Mouse (Mus musculus): ENCODE results near the gene Hps4. TPM values are rescaled to one million over a fixed set of nuclear protein-coding genes. Genes with fewer than 3 reads are reported as not detected.
"Not testable (repeated sequence)": the region's sequence is repeated elsewhere in the genome, so short reads cannot be mapped to it uniquely, and the experiment has no call there.

The Hps4 gene
- polyA plus RNA-seq, 1 experiment from 2014 or later = 31.1 TPM

DNA sequence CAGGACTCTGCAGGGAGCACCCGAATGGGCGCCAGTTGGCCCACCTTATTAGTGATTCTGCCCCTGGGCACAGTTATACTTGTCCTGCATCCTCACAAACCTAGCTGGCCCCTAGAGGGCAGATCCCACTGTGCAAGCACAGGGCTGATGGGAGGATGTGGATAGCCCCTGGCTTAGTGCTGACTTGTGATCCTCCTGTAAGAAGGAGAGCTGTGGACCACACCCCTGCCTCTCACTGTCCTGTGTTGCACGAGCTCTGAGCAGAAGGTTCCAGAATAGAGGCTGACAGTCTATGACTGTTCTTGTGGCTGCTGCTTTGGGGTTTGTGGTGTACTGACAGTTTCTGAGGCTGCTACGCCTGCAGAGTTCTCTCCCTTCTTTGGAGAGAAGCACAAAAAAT, 41.2 kb upstream of the Hps4 start:
- ATAC-seq (ENCODE audit: borderline replicate concordance, extremely low read depth, low FRiP score, low TSS enrichment) = no peak
- Histone ChIP-seq H3K9ac (no peak overlapping the region), H3K4me3 (no peak overlapping the region), H3K9me3 (no peaks in the 10 kb centered on the region), H3K27me3 (no peaks in the 10 kb centered on the region), H3K4me2 (no peak overlapping the region), H3K27ac (peak overlapping the region; percentile 12; the same call in 1 of the 2 replicates), H3K4me1 (peaks cover 29% of the 10 kb centered on the region), H3K36me3 (no peaks in the 10 kb centered on the region)
- 77% methylated on average over 4 of the region's 4 CpGs for WGBS

DNA sequence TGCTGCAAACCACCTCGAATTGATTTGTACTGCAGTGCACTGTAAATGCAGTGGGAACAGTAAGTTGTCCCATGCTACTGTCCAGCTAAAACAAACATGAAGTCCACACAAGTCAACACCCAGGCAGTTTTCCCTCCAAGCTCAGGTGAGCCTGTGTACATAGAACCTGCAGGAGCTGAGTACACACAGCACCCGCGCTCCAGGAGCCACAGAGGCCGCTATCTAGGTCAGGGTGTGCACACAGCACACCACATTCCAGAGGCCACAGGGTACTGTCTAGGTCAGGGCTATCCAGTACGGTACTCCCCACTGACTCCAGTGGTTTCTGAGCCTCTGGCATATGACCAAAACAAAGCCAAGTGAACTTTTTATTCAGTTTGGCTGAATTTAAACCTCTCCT, 40.6 kb upstream of the Hps4 start:
- Histone ChIP-seq H3K4me2 (no peak overlapping the region), H3K9me3 (no peaks in the 10 kb centered on the region), H3K27ac (peak overlapping the region; percentile 12; the same call in 1 of the 2 replicates), H3K4me3 (no peak overlapping the region), H3K36me3 (no peaks in the 10 kb centered on the region; the same call in 1 of the 2 replicates), H3K9ac (no peak overlapping the region), H3K27me3 (no peaks in the 10 kb centered on the region), H3K4me1 (peaks cover 24% of the 10 kb centered on the region; the same call in 1 of the 2 replicates)
- no peak for ATAC-seq (ENCODE audit: borderline replicate concordance, extremely low read depth, low FRiP score, low TSS enrichment)
- 60% methylated on average over 5 of the region's 5 CpGs for WGBS

DNA sequence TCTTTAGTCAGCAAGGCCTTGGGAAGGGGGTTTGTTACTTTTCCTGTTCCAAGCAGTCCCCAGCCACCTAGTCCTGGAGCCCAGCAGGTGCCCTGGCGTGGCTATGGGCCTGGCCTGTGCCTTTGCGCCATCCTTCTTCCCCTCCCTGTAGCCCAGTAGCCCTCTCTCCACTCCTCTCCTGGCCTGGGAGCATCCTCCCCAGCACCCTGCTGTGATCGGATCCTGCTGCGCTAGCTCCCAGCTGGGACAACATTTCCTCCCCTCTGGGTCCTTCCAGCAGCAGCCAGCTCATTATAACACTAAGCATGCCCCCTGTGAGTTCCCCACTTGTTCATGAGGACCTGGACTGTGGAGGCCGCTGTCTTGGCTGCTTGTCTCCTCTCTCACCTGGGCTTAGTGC, 37.0 kb upstream of the Hps4 start:
- H3K4me3 ChIP-seq = no peak overlapping the region
- H3K9me3 ChIP-seq = no peaks in the 10 kb centered on the region
- 70% methylated on average over 5 of the region's 5 CpGs for WGBS
- H3K9ac ChIP-seq = no peak overlapping the region
- 0 out of 2 replicates have a peak, but pooled peaks cover 12% of the 10 kb centered on the region for H3K4me1 ChIP-seq
- no peak overlapping the region for H3K4me2 ChIP-seq
- no peaks in the 10 kb centered on the region for H3K27me3 ChIP-seq
- peaks cover 28% of the 10 kb centered on the region for H3K36me3 ChIP-seq
- no peak overlapping the region for H3K27ac ChIP-seq
- no peak for ATAC-seq (ENCODE audit: borderline replicate concordance, extremely low read depth, low FRiP score, low TSS enrichment)

DNA sequence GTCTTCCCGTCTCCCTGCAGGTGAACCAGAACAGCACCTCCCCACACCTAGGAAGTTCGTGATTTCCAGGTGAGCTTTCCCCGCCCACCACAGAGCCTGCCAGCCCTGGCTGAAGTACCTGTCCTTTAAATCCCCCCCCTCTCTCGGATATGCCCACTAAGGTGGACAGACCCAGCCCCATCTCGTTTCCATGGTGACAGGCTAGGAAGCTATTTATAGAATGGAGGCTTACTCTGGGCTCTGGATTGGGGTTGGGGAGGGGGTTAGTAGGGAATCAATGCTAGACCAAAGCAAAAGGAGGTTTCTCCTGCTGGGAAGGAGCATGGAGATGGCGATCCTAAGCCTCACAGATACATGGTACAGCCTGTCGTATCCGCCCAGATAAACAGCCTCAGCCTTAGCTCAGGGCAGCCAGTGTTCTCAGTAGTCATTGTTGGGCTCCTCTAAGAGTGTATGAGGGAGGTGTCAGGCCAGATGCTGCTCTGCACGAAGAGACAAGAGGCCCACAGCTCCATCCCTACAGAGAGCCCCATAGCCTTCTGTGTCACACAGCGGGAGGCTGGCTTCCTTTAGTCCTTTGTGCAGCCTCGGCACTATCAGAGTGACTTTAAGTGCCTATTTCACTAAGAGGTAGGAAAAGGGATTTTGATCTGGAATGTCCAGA, 29.5 kb upstream of the Hps4 start:
- Histone ChIP-seq H3K4me3 (no peak overlapping the region), H3K4me2 (no peak overlapping the region), H3K4me1 (no peaks in the 10 kb centered on the region), H3K36me3 (peaks cover 38% of the 10 kb centered on the region), H3K27ac (no peak overlapping the region), H3K9me3 (no peaks in the 10 kb centered on the region), H3K27me3 (no peaks in the 10 kb centered on the region), H3K9ac (no peak overlapping the region)
- WGBS = 65% methylated on average over 11 of the region's 11 CpGs
- no peak for ATAC-seq (ENCODE audit: borderline replicate concordance, extremely low read depth, low FRiP score, low TSS enrichment)

DNA sequence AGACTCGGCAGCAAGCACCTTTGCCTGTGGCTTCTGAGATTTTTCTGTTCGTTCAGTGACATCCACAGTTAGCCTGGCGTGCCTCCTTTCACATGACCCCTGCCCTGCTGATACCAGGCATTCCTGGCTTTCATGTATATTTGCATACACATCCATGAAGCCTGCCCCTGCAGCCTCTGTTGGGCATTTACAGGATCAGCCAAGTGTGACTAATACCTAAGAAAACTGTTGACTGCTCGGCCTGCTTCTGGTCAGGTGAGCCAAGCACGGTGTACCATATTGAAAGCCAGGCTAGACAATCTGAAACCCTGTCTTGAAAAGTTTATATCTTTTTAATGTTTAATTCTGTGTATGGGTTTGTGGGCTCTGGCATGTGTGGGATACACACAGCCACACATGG, 26.4 kb upstream of the Hps4 start:
- H3K36me3 ChIP-seq = peaks cover 15% of the 10 kb centered on the region
- no peak for ATAC-seq (ENCODE audit: borderline replicate concordance, extremely low read depth, low FRiP score, low TSS enrichment)
- H3K9me3 ChIP-seq = no peaks in the 10 kb centered on the region
- H3K27ac ChIP-seq = peak overlapping the region; percentile 63; the same call in 1 of the 2 replicates
- no peak overlapping the region for H3K9ac ChIP-seq
- no peak overlapping the region for H3K4me3 ChIP-seq
- H3K4me1 ChIP-seq = no peaks in the 10 kb centered on the region
- no peaks in the 10 kb centered on the region for H3K27me3 ChIP-seq
- WGBS = 80% methylated on average over 5 of the region's 5 CpGs
- H3K4me2 ChIP-seq = no peak overlapping the region

DNA sequence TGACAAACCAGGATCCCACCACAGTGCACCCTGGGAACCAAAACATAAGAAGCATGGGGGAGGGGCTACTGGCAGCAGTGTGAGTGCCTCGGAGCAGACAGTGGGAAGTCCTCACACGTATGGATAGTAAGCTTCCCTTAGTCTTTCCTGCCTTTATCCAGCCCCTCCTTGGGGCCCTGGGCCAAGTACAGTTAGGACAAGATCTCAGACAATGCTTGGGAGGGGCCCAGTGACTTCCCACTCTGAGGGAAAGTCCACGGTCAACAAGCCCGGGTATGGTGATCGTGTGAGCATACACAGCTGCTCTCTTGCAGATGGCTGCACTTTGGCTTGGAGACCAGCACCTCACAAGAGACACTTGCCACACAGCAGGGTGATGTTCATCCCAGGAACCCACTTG, 25.6 kb upstream of the Hps4 start:
- Histone ChIP-seq H3K9me3 (no peaks in the 10 kb centered on the region), H3K4me2 (no peak overlapping the region), H3K9ac (no peak overlapping the region), H3K27ac (peak overlapping the region; percentile 63), H3K4me1 (no peaks in the 10 kb centered on the region), H3K36me3 (peaks cover 15% of the 10 kb centered on the region), H3K27me3 (no peaks in the 10 kb centered on the region), H3K4me3 (no peak overlapping the region)
- ATAC-seq (ENCODE audit: borderline replicate concordance, extremely low read depth, low FRiP score, low TSS enrichment) = no peak
- WGBS = 27% methylated on average over 5 of the region's 5 CpGs

DNA sequence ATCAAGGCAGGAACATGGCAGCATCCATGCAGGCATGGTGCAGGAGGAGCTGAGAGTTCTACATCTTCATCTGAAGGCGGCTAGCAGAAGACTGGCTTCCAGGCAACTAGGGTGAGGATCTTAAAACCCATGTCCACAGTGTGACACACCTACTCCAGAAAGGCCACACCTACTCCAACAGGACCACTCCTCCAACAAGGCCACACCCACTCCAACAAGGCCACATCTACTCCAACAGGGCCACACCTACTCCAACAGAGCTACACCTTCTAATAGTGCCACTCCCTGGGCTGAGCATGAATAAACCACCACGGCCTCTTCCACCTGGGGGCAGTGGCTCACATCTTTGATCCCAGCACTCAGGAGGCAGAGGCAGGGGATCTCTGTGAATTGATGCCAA, 23.5 kb upstream of the Hps4 start:
- not testable (repeated sequence) for H3K9me3 ChIP-seq; H3K9ac ChIP-seq; H3K4me3 ChIP-seq; H3K4me2 ChIP-seq; H3K27ac ChIP-seq; H3K27me3 ChIP-seq; H3K36me3 ChIP-seq; H3K4me1 ChIP-seq; ATAC-seq (ENCODE audit: borderline replicate concordance, extremely low read depth, low FRiP score, low TSS enrichment)
- 64% methylated on average over 2 of the region's 2 CpGs for WGBS

DNA sequence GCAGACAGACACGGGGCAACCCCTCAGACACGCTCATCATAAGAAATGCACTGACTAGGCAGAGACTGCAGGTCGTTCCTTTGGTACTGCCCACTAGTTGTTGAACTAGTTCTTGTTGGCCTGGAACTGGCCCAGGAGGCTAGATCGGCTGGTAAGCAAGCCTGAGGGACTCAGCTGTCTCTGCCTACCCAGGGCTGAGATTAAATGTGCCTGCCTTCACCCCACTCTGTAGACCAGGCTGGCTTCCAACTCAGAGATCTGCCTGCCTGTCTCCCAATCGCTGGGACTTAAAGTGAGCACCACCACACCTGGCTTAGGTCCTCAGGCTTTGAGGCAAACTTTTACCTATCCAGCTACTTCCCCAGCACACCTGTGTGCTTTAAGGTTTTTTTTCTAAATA, 22.5 kb upstream of the Hps4 start:
- no peak overlapping the region for H3K4me3 ChIP-seq
- no peaks in the 10 kb centered on the region for H3K27me3 ChIP-seq
- no peaks in the 10 kb centered on the region for H3K9me3 ChIP-seq
- H3K4me1 ChIP-seq = peaks cover 10% of the 10 kb centered on the region
- no peak overlapping the region for H3K4me2 ChIP-seq
- peaks cover under 1% of the 10 kb centered on the region; the same call in 1 of the 2 replicates for H3K36me3 ChIP-seq
- H3K9ac ChIP-seq = no peak overlapping the region
- no peak overlapping the region for H3K27ac ChIP-seq
- no peak for ATAC-seq (ENCODE audit: borderline replicate concordance, extremely low read depth, low FRiP score, low TSS enrichment)
- WGBS = 70% methylated on average over 5 of the region's 5 CpGs

DNA sequence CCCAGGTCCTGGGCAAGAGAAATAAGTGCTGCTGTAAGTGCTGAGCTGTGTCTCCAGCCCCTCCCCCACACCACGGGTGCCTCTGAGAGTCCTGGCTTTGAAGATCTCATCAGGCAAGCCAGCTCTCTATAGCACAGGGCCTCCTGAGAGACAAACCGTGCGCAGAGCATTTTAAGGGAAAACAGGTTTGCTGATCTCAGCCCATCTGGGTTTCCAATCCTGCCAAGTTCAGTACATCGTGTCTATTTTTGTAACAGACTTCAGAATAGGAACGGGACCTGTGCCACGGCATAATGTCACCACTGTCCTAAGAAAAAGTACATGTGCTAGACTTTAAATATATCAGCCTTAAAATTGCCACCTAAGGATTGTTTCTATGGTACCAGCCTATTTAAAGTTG, 21.9 kb upstream of the Hps4 start:
- Histone ChIP-seq H3K4me2 (no peak overlapping the region), H3K27me3 (no peaks in the 10 kb centered on the region)

DNA sequence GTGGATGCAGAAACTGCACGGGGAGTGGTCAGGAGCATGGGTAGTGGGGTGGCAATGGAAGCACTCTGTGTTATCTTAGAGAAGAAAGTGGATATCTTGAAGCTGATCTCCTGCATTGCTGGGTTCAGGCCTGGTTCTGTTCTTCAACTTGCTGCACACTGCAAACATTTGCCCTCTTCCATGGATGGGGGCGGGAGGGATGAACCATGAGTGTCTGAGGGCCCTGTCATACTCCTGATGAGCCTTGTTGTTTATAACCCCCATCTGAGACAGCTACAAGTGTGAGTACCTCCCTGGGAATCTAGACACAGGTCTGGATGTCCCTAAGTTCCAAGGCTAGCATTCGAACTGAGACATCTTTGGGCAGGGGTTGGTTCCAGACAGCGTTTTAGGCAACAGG, 21.5 kb upstream of the Hps4 start:
- 68% methylated on average over 4 of the region's 4 CpGs for WGBS
- H3K4me2 ChIP-seq = no peak overlapping the region
- H3K27ac ChIP-seq = no peak overlapping the region
- ATAC-seq (ENCODE audit: borderline replicate concordance, extremely low read depth, low FRiP score, low TSS enrichment) = no peak
- H3K27me3 ChIP-seq = no peaks in the 10 kb centered on the region
- no peaks in the 10 kb centered on the region for H3K36me3 ChIP-seq
- H3K9ac ChIP-seq = no peak overlapping the region
- no peaks in the 10 kb centered on the region for H3K9me3 ChIP-seq
- no peak overlapping the region for H3K4me3 ChIP-seq
- H3K4me1 ChIP-seq = peaks cover 14% of the 10 kb centered on the region

More for the DNA sequence above, 21.9 kb upstream of the Hps4 start:
- WGBS = 69% methylated on average over 6 of the region's 6 CpGs
- Histone ChIP-seq H3K36me3 (no peaks in the 10 kb centered on the region), H3K27ac (no peak overlapping the region), H3K9ac (no peak overlapping the region), H3K9me3 (no peaks in the 10 kb centered on the region), H3K4me1 (peaks cover 14% of the 10 kb centered on the region), H3K4me3 (no peak overlapping the region)
- ATAC-seq (ENCODE audit: borderline replicate concordance, extremely low read depth, low FRiP score, low TSS enrichment) = no peak

DNA sequence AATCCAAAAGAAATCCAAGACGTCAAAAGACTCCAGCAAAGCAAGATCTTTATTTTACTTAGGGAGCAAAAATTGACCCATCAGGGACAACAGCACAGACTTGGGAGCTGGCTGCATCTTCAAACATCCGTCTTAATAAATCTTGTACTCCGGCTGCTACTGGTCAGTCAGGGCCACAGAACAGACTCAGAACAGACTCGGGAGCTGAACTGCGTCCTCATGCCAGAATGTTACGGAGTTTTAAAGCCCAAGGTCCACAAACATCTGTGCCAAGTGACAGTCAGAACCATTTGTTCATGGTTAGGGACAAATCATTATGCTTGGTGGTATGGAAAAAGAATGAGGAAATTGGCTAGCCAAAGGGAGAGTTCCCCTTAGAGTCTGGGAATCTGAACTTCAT, 19.6 kb upstream of the Hps4 start:
- no peaks in the 10 kb centered on the region for H3K27me3 ChIP-seq
- H3K4me1 ChIP-seq = peaks cover 24% of the 10 kb centered on the region
- no peak overlapping the region for H3K4me2 ChIP-seq
- H3K4me3 ChIP-seq = no peak overlapping the region
- H3K27ac ChIP-seq = no peak overlapping the region
- H3K9me3 ChIP-seq = no peaks in the 10 kb centered on the region
- H3K36me3 ChIP-seq = peaks cover 6% of the 10 kb centered on the region
- WGBS = 81% methylated on average over 6 of the region's 6 CpGs
- no peak for ATAC-seq (ENCODE audit: borderline replicate concordance, extremely low read depth, low FRiP score, low TSS enrichment)
- no peak overlapping the region for H3K9ac ChIP-seq

DNA sequence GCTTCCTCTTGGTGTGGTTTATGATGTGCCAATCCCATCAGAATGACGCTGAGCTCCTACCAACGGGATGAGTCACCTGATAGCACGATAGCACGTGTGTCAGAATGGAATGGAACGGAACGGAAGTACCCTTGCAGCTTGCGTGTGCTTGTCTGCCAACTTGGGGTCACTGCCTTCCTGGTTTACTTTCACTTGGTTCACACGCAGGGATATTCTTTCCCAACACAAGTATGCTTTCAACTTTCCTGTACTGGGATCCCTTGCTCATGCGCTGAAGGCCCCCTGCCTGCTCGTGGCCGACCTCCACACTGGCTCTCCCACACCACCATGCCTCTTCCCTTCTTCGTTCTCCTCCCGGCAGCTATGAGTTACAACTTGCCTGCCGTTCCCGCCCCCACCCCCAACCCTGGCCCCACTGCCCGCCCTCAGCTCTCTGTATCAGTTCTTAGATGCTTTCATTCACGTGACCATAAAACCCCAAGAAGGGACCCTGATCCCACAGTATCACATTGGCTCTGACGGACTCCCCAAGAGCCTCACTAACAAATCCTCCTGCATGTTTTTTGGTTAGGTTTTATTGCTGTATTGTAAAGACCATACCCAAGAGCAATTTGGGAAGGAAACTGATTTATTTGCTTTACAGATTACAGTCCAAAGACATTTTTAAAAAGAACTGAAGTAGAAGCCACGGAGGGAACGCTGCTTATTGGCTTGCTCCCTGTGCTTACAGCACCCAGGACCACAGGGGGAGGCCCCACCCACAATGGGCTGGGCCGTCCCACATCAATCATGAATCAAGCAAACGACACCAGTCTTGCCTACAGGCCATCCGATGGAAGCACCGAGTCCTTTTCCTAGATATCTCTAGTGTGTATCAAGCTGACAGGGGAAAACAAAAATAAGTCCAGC, 18.0 kb upstream of the Hps4 start:
- H3K4me3 ChIP-seq = peak overlapping the region; percentile 95
- peak overlapping the region; percentile 44 for H3K27ac ChIP-seq
- H3K9me3 ChIP-seq = no peaks in the 10 kb centered on the region
- no peaks in the 10 kb centered on the region for H3K27me3 ChIP-seq
- H3K36me3 ChIP-seq = peaks cover 20% of the 10 kb centered on the region
- WGBS = 20% methylated on average over 24 of the region's 24 CpGs
- peak overlapping the region; percentile 72 for H3K4me2 ChIP-seq
- H3K4me1 ChIP-seq = peaks cover 24% of the 10 kb centered on the region
- peak; percentile 60; the same call in 1 of the 2 replicates for ATAC-seq (ENCODE audit: borderline replicate concordance, extremely low read depth, low FRiP score, low TSS enrichment)
- 0 out of 2 replicates have a peak overlapping the region, but pooled peaks have one; percentile 8 for H3K9ac ChIP-seq

Data from lung, embryonic 15.5 days (tissue).